Mouse (Mus musculus) heart, adult 2 months (tissue): ENCODE data around the gene Kdm1a.

Experiments used
- CTCF ChIP-seq: fragments of 200-600 bp; IDR thresholded peaks from 2 replicates; pipeline ENCODE4 v1.8.1; 2022; ENCODE audit warnings: antibody characterized with exemption, mild to moderate bottlenecking, moderate library complexity
- POLR2A ChIP-seq: fragments of 200-500 bp; IDR thresholded peaks from 2 replicates; pipeline ENCODE4 v1.6.1; 2011; ENCODE audit warnings: mild to moderate bottlenecking, low read depth, low read length, control low read depth; ENCODE audit not compliant: insufficient read depth

DNA sequence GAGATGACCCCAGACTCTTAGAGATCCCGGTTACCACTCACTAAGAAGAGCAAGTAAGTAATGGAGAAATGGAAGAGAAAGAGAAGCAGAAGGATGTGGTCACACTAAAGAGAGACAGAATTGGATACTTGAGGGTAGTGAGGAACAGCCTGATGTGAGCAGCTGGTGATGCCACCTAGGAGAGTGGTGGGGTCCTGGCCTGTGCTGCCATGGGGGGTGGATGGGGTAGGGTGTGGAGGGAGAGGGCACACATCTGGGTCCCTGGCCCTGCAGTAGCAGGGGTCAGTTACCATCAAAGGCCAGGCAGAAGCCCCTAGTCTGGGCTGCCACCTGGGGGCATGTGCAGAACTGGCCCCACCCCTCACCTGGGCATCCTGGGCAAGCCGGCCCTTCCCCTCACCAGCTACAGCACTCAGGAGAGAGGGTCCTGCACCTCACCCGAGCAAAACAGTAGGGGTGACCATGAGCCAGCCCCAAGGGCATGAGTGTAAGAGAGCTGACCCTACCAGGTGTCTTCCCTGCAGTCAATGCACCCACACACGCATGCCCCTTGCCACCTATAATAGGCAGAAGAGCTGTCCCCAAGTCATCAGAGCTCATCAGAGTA lies 15.2 kb downstream of the Kdm1a start:
- TF ChIP-seq CTCF, result no peak
- TF ChIP-seq POLR2A, result no peak
